Mouse (Mus musculus) heart, adult 2 months (tissue): ENCODE measurements around the gene Prrc2c. TPM values are rescaled to one million over a fixed set of nuclear protein-coding genes. Genes with fewer than 3 reads are reported as not detected.

Experiments
- DNase-seq, 2 experiments: peaks; one replicate each; pipeline ENCODE4 v3.0.0; 2021
- H3K27ac ChIP-seq: fragments of 200-600 bp; 2 replicates; pipeline ENCODE4 v1.8.1; 2022
- H3K27me3 ChIP-seq: fragments of 200-500 bp; 2 replicates; pipeline ENCODE4 v1.6.1; 2012; ENCODE audit warnings: mild to moderate bottlenecking, low read length, inconsistent platforms, mixed read lengths; ENCODE audit not compliant: control insufficient read depth, insufficient read depth
- H3K36me3 ChIP-seq: fragments of 200-500 bp; 2 replicates; pipeline ENCODE4 v1.6.1; 2012; ENCODE audit warnings: low read length, inconsistent platforms; ENCODE audit not compliant: control insufficient read depth, insufficient read depth
- H3K4me1 ChIP-seq: fragments of 200-500 bp; 2 replicates; pipeline ENCODE4 v1.6.1; 2011; ENCODE audit warnings: low read length; ENCODE audit not compliant: control insufficient read depth, insufficient read depth
- H3K4me3 ChIP-seq: fragments of 200-600 bp; 2 replicates; pipeline ENCODE4 v1.8.1; 2022
- H3K79me2 ChIP-seq: fragments of 200-500 bp; replicated peaks from 2 replicates; pipeline ENCODE4 v1.6.1; 2012; ENCODE audit warnings: mild to moderate bottlenecking, inconsistent platforms, low read length, moderate library complexity, mixed read lengths; ENCODE audit not compliant: control insufficient read depth, insufficient read depth
- H3K9ac ChIP-seq: fragments of 200-500 bp; 2 replicates; pipeline ENCODE4 v1.6.1; 2012; ENCODE audit warnings: low read depth, mild to moderate bottlenecking, control low read depth, inconsistent platforms, low read length, mixed read lengths
- CTCF ChIP-seq: fragments of 200-600 bp; IDR thresholded peaks from 2 replicates; pipeline ENCODE4 v1.8.1; 2022; ENCODE audit warnings: antibody characterized with exemption, mild to moderate bottlenecking, moderate library complexity
- EP300 ChIP-seq: fragments of 200-500 bp; IDR thresholded peaks from 2 replicates; pipeline ENCODE4 v1.6.1; 2011; ENCODE audit warnings: low read depth, low read length, control low read depth; ENCODE audit not compliant: insufficient read depth
- POLR2A ChIP-seq: fragments of 200-500 bp; IDR thresholded peaks from 2 replicates; pipeline ENCODE4 v1.6.1; 2011; ENCODE audit warnings: mild to moderate bottlenecking, low read depth, low read length, control low read depth; ENCODE audit not compliant: insufficient read depth
- WGBS: fragments of 180-500 bp; shearing (Covaris S2); methylation state at CpG from one replicate; pipeline ENCODE4 v1.1.7; 2018; 5-methylcytosine and 5-hydroxymethylcytosine counted together
- intact Hi-C: fragments of 180-260 bp; cut with DNase I; formaldehyde crosslinking; loops from one replicate; pipeline ENCODE4 v1.15.1; 2025
- polyA plus RNA-seq: library from polyadenylated mRNA; depleted of rRNA; stranded (reverse); fragments of >200 nt; gene quantifications from 2 replicates; pipeline ENCODE4 v1.2.3, GENCODE M21; 2012
- total RNA-seq, 2 experiments: library from RNA; stranded (reverse); gene quantifications; 2 replicates each; pipeline ENCODE4 v1.2.3; 2021

The Prrc2c gene
- total and polyA plus RNA-seq, 3 experiments: 20.0 to 72.0 (median 71.7) TPM

GRCm38 (mm10) chr1:162664826-162665475 lies 75.4 kb downstream of the Prrc2c start:
- H3K36me3 ChIP-seq: no peaks in the 10 kb centered on the region
- intact Hi-C loops: loop anchor here (1.0 to 10.0 kb wide), 4 partner anchors 93 to 690 kb away; partner anchors contain the start of genes 4930558K02Rik and Vamp4
- no peaks in the 10 kb centered on the region for H3K27me3 ChIP-seq
- no peak for TF ChIP-seq POLR2A
- peak; percentile 93 for TF ChIP-seq EP300
- TF ChIP-seq CTCF: peak; percentile 83
- no peak overlapping the region for H3K27ac ChIP-seq
- peak; percentile 67 to 70 for DNase-seq
- H3K9ac ChIP-seq: no peak overlapping the region
- WGBS: 14% methylated on average over 10 of the region's 10 CpGs
- no peaks in the 10 kb centered on the region for H3K79me2 ChIP-seq
- H3K4me1 ChIP-seq: no peaks in the 10 kb centered on the region
- H3K4me3 ChIP-seq: no peak overlapping the region

- Histone ChIP-seq H3K36me3 (no peaks in the 10 kb centered on the region), H3K4me3 (no peak overlapping the region), H3K27ac (no peak overlapping the region), H3K79me2 (no peaks in the 10 kb centered on the region), H3K4me1 (no peaks in the 10 kb centered on the region), H3K9ac (no peak overlapping the region), H3K27me3 (no peaks in the 10 kb centered on the region)
- WGBS: 42% methylated on average over 11 of the region's 11 CpGs
- TF ChIP-seq EP300 (no peak), CTCF (no peak), POLR2A (no peak)
- DNase-seq: peak; percentile 38 to 56
- intact Hi-C loops: loop anchor here (10.0 kb wide), 2 partner anchors 306 to 686 kb away; partner anchors contain the start of gene 4930558K02Rik
Measured at GRCm38 (mm10) chr1:162660276-162660860, 80.0 kb downstream of the Prrc2c start.

- 83% methylated on average over 7 of the region's 7 CpGs for WGBS
- no peaks in the 10 kb centered on the region for H3K36me3 ChIP-seq
- no peaks in the 10 kb centered on the region for H3K27me3 ChIP-seq
- no peak for TF ChIP-seq CTCF
- H3K27ac ChIP-seq: no peak within 1 kb of the TSS
- no peaks in the 10 kb centered on the region for H3K79me2 ChIP-seq
- intact Hi-C loops: no loop called here
- DNase-seq: no peak
- H3K9ac ChIP-seq: no peak within 1 kb of the TSS
- H3K4me3 ChIP-seq: no peak within 1 kb of the TSS
- H3K4me1 ChIP-seq: no peaks in the 10 kb centered on the region
Measured at GRCm38 (mm10) chr1:162658119-162658518, 82.2 kb downstream of the Prrc2c start, which contains the start of gene Myocos. Gene Myocos, minus strand, starts transcription at chr1:162658219.

GRCm38 (mm10) chr1:162648416-162648815 lies 91.9 kb downstream of the Prrc2c start:
- Histone ChIP-seq H3K9ac (no peak overlapping the region), H3K4me3 (no peak overlapping the region), H3K4me1 (peaks cover 3% of the 10 kb centered on the region), H3K27ac (no peak overlapping the region), H3K36me3 (no peaks in the 10 kb centered on the region), H3K27me3 (no peaks in the 10 kb centered on the region), H3K79me2 (no peaks in the 10 kb centered on the region)
- TF ChIP-seq CTCF (no peak), EP300 (no peak), POLR2A (no peak)
- intact Hi-C loops: no loop called here
- DNase-seq: no peak
- 88% methylated on average over 14 of the region's 14 CpGs for WGBS

GRCm38 (mm10) chr1:162646083-162646686 lies 94.2 kb downstream of the Prrc2c start:
- 77% methylated on average over 10 of the region's 10 CpGs for WGBS
- H3K9ac ChIP-seq: no peak overlapping the region
- intact Hi-C loops: no loop called here
- TF ChIP-seq POLR2A (no peak), CTCF (peak; percentile 42), EP300 (no peak)
- H3K79me2 ChIP-seq: no peaks in the 10 kb centered on the region
- no peak for DNase-seq
- no peaks in the 10 kb centered on the region for H3K36me3 ChIP-seq
- peaks cover 3% of the 10 kb centered on the region for H3K4me1 ChIP-seq
- no peak overlapping the region for H3K27ac ChIP-seq
- no peak overlapping the region for H3K4me3 ChIP-seq
- H3K27me3 ChIP-seq: no peaks in the 10 kb centered on the region

- H3K36me3 ChIP-seq: no peaks in the 10 kb centered on the region
- intact Hi-C loops: no loop called here
- H3K27ac ChIP-seq: peak overlapping the region; percentile 58
- WGBS: 15% methylated on average over 4 of the region's 4 CpGs
- no peak overlapping the region for H3K4me3 ChIP-seq
- DNase-seq: peak; percentile 87 to 91
- peaks cover 3% of the 10 kb centered on the region for H3K4me1 ChIP-seq
- H3K79me2 ChIP-seq: no peaks in the 10 kb centered on the region
- H3K9ac ChIP-seq: no peak overlapping the region; the same call in 1 of the 2 replicates
- H3K27me3 ChIP-seq: no peaks in the 10 kb centered on the region
- peak; percentile 26; the same call in 1 of the 2 replicates for TF ChIP-seq POLR2A
- peak; percentile 38 for TF ChIP-seq CTCF
- peak; percentile 68; the same call in 1 of the 2 replicates for TF ChIP-seq EP300
Measured at GRCm38 (mm10) chr1:162643752-162644151, 96.6 kb downstream of the Prrc2c start.
